Mouse (Mus musculus): Measurements from ENCODE around the gene Dnah3. TPM values are rescaled to one million over a fixed set of nuclear protein-coding genes. Genes with fewer than 3 reads are reported as not detected.
A peak's percentile ranks its signal among the peaks of the same experiment; 100 is the strongest.

Gene Dnah3
- under 1 TPM; 0.13 to 0.14 TPM for total RNA-seq (2021)
- long read RNA-seq, experiment 1: 0 reads
- long read RNA-seq, experiment 2: 0 reads

- Histone ChIP-seq H3K4me3 (no peak within 1 kb of the TSS), H3K27ac (no peak within 1 kb of the TSS)
- no peak for DNase-seq
- intact Hi-C loops (cut with DNase I): loop anchor here (2.0 to 5.0 kb wide), 2 partner anchors 108 to 248 kb away; partner anchors contain the start of genes Abca14 and Crym
- no peak for TF ChIP-seq CTCF (IDR thresholded peaks at IDR 0.05)
These were observed at the start of gene Dnah3 for GRCm38 (mm10) chr7:120095180-120095579. Dnah3 (minus strand) TSS chr7:120095280.

GRCm38 (mm10) chr7:120142743-120143142 lies 47.7 kb upstream of the Dnah3 start:
- intact Hi-C loops (cut with DNase I): no loop called here
- no peak overlapping the region for H3K27ac ChIP-seq
- no peak for TF ChIP-seq CTCF (IDR thresholded peaks at IDR 0.05)
- no peak for DNase-seq
- H3K4me3 ChIP-seq: no peak overlapping the region

GRCm38 (mm10) chr7:120128951-120129350 lies 33.9 kb upstream of the Dnah3 start:
- DNase-seq: no peak
- intact Hi-C loops (cut with DNase I): no loop called here
- TF ChIP-seq CTCF (IDR thresholded peaks at IDR 0.05): no peak
- Histone ChIP-seq H3K27ac (no peak overlapping the region), H3K4me3 (no peak overlapping the region)

- H3K27ac ChIP-seq: no peak overlapping the region
- no peak for DNase-seq
- H3K4me3 ChIP-seq: no peak overlapping the region
- no peak for TF ChIP-seq CTCF (IDR thresholded peaks at IDR 0.05)
- intact Hi-C loops (cut with DNase I): no loop called here
These were observed 32.6 kb upstream of the Dnah3 start for GRCm38 (mm10) chr7:120127686-120128059.

GRCm38 (mm10) chr7:120126976-120127685 lies 32.1 kb upstream of the Dnah3 start:
- H3K4me3 ChIP-seq: no peak overlapping the region
- no peak for TF ChIP-seq CTCF (IDR thresholded peaks at IDR 0.05)
- intact Hi-C loops (cut with DNase I): no loop called here
- no peak overlapping the region for H3K27ac ChIP-seq
- no peak for DNase-seq

GRCm38 (mm10) chr7:120124844-120125243 lies 29.8 kb upstream of the Dnah3 start:
- Histone ChIP-seq H3K27ac (peak overlapping the region; percentile 10; the same call in 1 of the 2 replicates), H3K4me3 (no peak overlapping the region)
- intact Hi-C loops (cut with DNase I): loop anchor here (1.0 to 2.0 kb wide), 2 partner anchors 80 to 276 kb away; no protein-coding TSS in a partner anchor
- TF ChIP-seq CTCF (IDR thresholded peaks at IDR 0.05): peak; percentile 78
- DNase-seq: peak; percentile 70

- intact Hi-C loops (cut with DNase I): loop anchor here (1.0 to 2.0 kb wide), 2 partner anchors 81 to 274 kb away; no protein-coding TSS in a partner anchor
- peak; percentile 59 for DNase-seq
- TF ChIP-seq CTCF (IDR thresholded peaks at IDR 0.05): no peak
- no peak overlapping the region for H3K4me3 ChIP-seq
- H3K27ac ChIP-seq: peak overlapping the region; percentile 41
These were observed 28.7 kb upstream of the Dnah3 start for GRCm38 (mm10) chr7:120123776-120124175.

- H3K27ac ChIP-seq: no peak overlapping the region
- intact Hi-C loops (cut with DNase I): no loop called here
- DNase-seq: no peak
- no peak for TF ChIP-seq CTCF (IDR thresholded peaks at IDR 0.05)
- no peak overlapping the region for H3K4me3 ChIP-seq
These were observed 22.4 kb upstream of the Dnah3 start for GRCm38 (mm10) chr7:120117529-120117928.

- TF ChIP-seq CTCF (IDR thresholded peaks at IDR 0.05): no peak
- no peak for DNase-seq
- Histone ChIP-seq H3K4me3 (no peak overlapping the region), H3K27ac (no peak overlapping the region)
- intact Hi-C loops (cut with DNase I): no loop called here
These were observed 21.9 kb upstream of the Dnah3 start for GRCm38 (mm10) chr7:120116976-120117375.

GRCm38 (mm10) chr7:120109676-120110075 lies 14.6 kb upstream of the Dnah3 start:
- DNase-seq: no peak
- Histone ChIP-seq H3K27ac (no peak overlapping the region), H3K4me3 (no peak overlapping the region)
- TF ChIP-seq CTCF (IDR thresholded peaks at IDR 0.05): no peak
- intact Hi-C loops (cut with DNase I): no loop called here

GRCm38 (mm10) chr7:120106356-120106755 lies 11.3 kb upstream of the Dnah3 start:
- DNase-seq: no peak
- H3K4me3 ChIP-seq: no peak overlapping the region
- H3K27ac ChIP-seq: no peak overlapping the region
- no peak for TF ChIP-seq CTCF (IDR thresholded peaks at IDR 0.05)
- intact Hi-C loops (cut with DNase I): no loop called here

GRCm38 (mm10) chr7:120104975-120105374 lies 9.9 kb upstream of the Dnah3 start:
- intact Hi-C loops (cut with DNase I): loop anchor here (5.0 kb wide), 1 partner anchor 213 kb away; no protein-coding TSS in a partner anchor
- Histone ChIP-seq H3K27ac (no peak overlapping the region), H3K4me3 (no peak overlapping the region)
- TF ChIP-seq CTCF (IDR thresholded peaks at IDR 0.05): 0 out of 2 replicates have a peak, but pooled peaks have one; percentile 0
- DNase-seq: no peak

GRCm38 (mm10) chr7:120103019-120103567 lies 8.0 kb upstream of the Dnah3 start:
- peak overlapping the region; percentile 86 for H3K27ac ChIP-seq
- intact Hi-C loops (cut with DNase I): loop anchor here (5.0 kb wide), 1 partner anchor 211 kb away; no protein-coding TSS in a partner anchor
- peak overlapping the region; percentile 95 for H3K4me3 ChIP-seq
- no peak for TF ChIP-seq CTCF (IDR thresholded peaks at IDR 0.05)
- peak; percentile 34 for DNase-seq

All from gastrocnemius, adult 2 months (tissue).